Mouse (Mus musculus) macrophage (primary cell): ENCODE data around the gene Nefh. TPM values are rescaled to one million over a fixed set of nuclear protein-coding genes. Genes with fewer than 3 reads are reported as not detected.

Experiments used
- H3K27ac ChIP-seq: fragments of 350-480 bp; formaldehyde crosslinking; 2 replicates; pipeline ENCODE4 v1.9.0; 2021
- H3K36me3 ChIP-seq: fragments of 350-480 bp; formaldehyde crosslinking; 2 replicates; pipeline ENCODE4 v1.9.0; 2021; ENCODE audit errors: inconsistent target
- H3K4me3 ChIP-seq: fragments of 350-480 bp; formaldehyde crosslinking; 2 replicates; pipeline ENCODE4 v1.9.0; 2021; ENCODE audit errors: inconsistent target
- H3K79me2 ChIP-seq: fragments of 350-480 bp; formaldehyde crosslinking; 2 replicates; pipeline ENCODE4 v1.9.0; 2021; ENCODE audit errors: inconsistent target
- WGBS: methylation state at CpG from one replicate; pipeline ENCODE4 v1.1.7; 2026; ENCODE audit warnings: inconsistent platforms; ENCODE audit not compliant: missing documents; 5-methylcytosine and 5-hydroxymethylcytosine counted together
- polyA plus RNA-seq: library from polyadenylated mRNA; stranded (reverse); fragments of 250-400 nt; gene quantifications from 3 replicates; pipeline ENCODE4 v1.2.4, GENCODE M21; 2018; ENCODE audit warnings: inconsistent platforms
- total RNA-seq, 78 experiments: library from RNA; depleted of rRNA; stranded (reverse); fragments of 250-400 nt; gene quantifications; 1 replicate in 9 of 78; 2 replicates in 24 of 78; 3 replicates in 43 of 78; 4 replicates in 2 of 78; pipeline ENCODE4 v1.2.4; 2018; ENCODE audit warnings: inconsistent platforms in 56 of 78

Nefh gene
- not detected for total RNA-seq (2018; cell fraction: chromatin; rRNA removed)
- under 1 TPM in 4 of 26 experiments, not detected in 22; under 0.01 to 0.06 (median 0.05) TPM for total RNA-seq (2018; cell fraction: cytosol; rRNA removed)
- not detected for total RNA-seq (2018; cell fraction: nucleus; rRNA removed)
- polyA plus RNA-seq, result 0.11 to 0.14 TPM in 2 of 3 replicates, not detected in the other

- H3K27ac ChIP-seq, result no peak within 1 kb of the TSS
- no peaks in the 10 kb centered on the region for H3K79me2 ChIP-seq
- under 1% methylated on average over 41 of the region's 41 CpGs for WGBS
- no peak within 1 kb of the TSS for H3K4me3 ChIP-seq
- no peaks in the 10 kb centered on the region for H3K36me3 ChIP-seq
Measured at GRCm38 (mm10) chr11:4947813-4948174, at the start of gene Nefh. TSS of gene Nefh (minus strand) at chr11:4948064.

- Histone ChIP-seq H3K4me3 (no peak overlapping the region), H3K27ac (no peak overlapping the region), H3K79me2 (peaks cover 99% of the 10 kb centered on the region), H3K36me3 (peaks cover 23% of the 10 kb centered on the region; the same call in 1 of the 2 replicates)
- 91% methylated on average over 5 of the region's 5 CpGs for WGBS
Measured at GRCm38 (mm10) chr11:4996621-4997199, 48.8 kb upstream of the Nefh start.

GRCm38 (mm10) chr11:4995676-4996075 lies 47.8 kb upstream of the Nefh start:
- H3K27ac ChIP-seq, result no peak overlapping the region
- WGBS, result 90% methylated on average over 3 of the region's 3 CpGs
- peaks cover 15% of the 10 kb centered on the region; the same call in 1 of the 2 replicates for H3K36me3 ChIP-seq
- peaks cover 99% of the 10 kb centered on the region for H3K79me2 ChIP-seq
- no peak overlapping the region for H3K4me3 ChIP-seq

GRCm38 (mm10) chr11:4992471-4992870 lies 44.6 kb upstream of the Nefh start:
- peaks cover 23% of the 10 kb centered on the region; the same call in 1 of the 2 replicates for H3K36me3 ChIP-seq
- peaks cover 96% of the 10 kb centered on the region for H3K79me2 ChIP-seq
- no peak overlapping the region for H3K27ac ChIP-seq
- WGBS, result 100% methylated on average over 2 of the region's 2 CpGs
- no peak overlapping the region for H3K4me3 ChIP-seq

- 8% methylated on average over 3 of the region's 3 CpGs for WGBS
- H3K27ac ChIP-seq, result peak overlapping the region; percentile 62
- peaks cover 23% of the 10 kb centered on the region; the same call in 1 of the 2 replicates for H3K36me3 ChIP-seq
- no peak overlapping the region for H3K4me3 ChIP-seq
- peaks cover 71% of the 10 kb centered on the region for H3K79me2 ChIP-seq
Measured at GRCm38 (mm10) chr11:4989187-4989586, 41.3 kb upstream of the Nefh start.

GRCm38 (mm10) chr11:4987487-4987852 lies 39.6 kb upstream of the Nefh start:
- Histone ChIP-seq H3K4me3 (peak overlapping the region; percentile 68), H3K36me3 (peaks cover 19% of the 10 kb centered on the region; the same call in 1 of the 2 replicates), H3K79me2 (peaks cover 53% of the 10 kb centered on the region), H3K27ac (peak overlapping the region; percentile 62)
- 37% methylated on average over 11 of the region's 11 CpGs for WGBS

GRCm38 (mm10) chr11:4986695-4987486 lies 39.0 kb upstream of the Nefh start, which contains the start of gene Ap1b1:
TSS of gene Ap1b1 (plus strand) at chr11:4986824.
- Histone ChIP-seq H3K79me2 (peaks cover 48% of the 10 kb centered on the region), H3K27ac (peak within 1 kb of the TSS; percentile 62), H3K4me3 (peak within 1 kb of the TSS; percentile 68), H3K36me3 (peaks cover 13% of the 10 kb centered on the region; the same call in 1 of the 2 replicates)
- WGBS, result under 1% methylated on average over 60 of the region's 62 CpGs

- Histone ChIP-seq H3K79me2 (peaks cover 27% of the 10 kb centered on the region), H3K36me3 (peaks cover under 1% of the 10 kb centered on the region; the same call in 1 of the 2 replicates), H3K4me3 (no peak overlapping the region), H3K27ac (no peak overlapping the region)
- WGBS, result 93% methylated on average over 3 of the region's 3 CpGs
Measured at GRCm38 (mm10) chr11:4984799-4985198, 36.9 kb upstream of the Nefh start.

- H3K4me3 ChIP-seq, result no peak overlapping the region
- 6% methylated on average over 5 of the region's 5 CpGs for WGBS
- H3K79me2 ChIP-seq, result peaks cover 21% of the 10 kb centered on the region
- H3K27ac ChIP-seq, result no peak overlapping the region
- no peaks in the 10 kb centered on the region for H3K36me3 ChIP-seq
Measured at GRCm38 (mm10) chr11:4984249-4984648, 36.4 kb upstream of the Nefh start.

- no peaks in the 10 kb centered on the region for H3K36me3 ChIP-seq
- H3K4me3 ChIP-seq, result no peak overlapping the region
- WGBS, result 90% methylated on average over 2 of the region's 2 CpGs
- H3K27ac ChIP-seq, result no peak overlapping the region
- H3K79me2 ChIP-seq, result peaks cover 18% of the 10 kb centered on the region
Measured at GRCm38 (mm10) chr11:4983538-4983937, 35.7 kb upstream of the Nefh start.

- Histone ChIP-seq H3K27ac (no peak overlapping the region), H3K36me3 (no peaks in the 10 kb centered on the region), H3K4me3 (no peak overlapping the region), H3K79me2 (peaks cover 12% of the 10 kb centered on the region)
- 84% methylated on average over 3 of the region's 3 CpGs for WGBS
Measured at GRCm38 (mm10) chr11:4983010-4983409, 35.1 kb upstream of the Nefh start.

- 20% methylated on average over 12 of the region's 14 CpGs for WGBS
- no peak overlapping the region for H3K4me3 ChIP-seq
- no peaks in the 10 kb centered on the region for H3K36me3 ChIP-seq
- H3K79me2 ChIP-seq, result no peaks in the 10 kb centered on the region
- H3K27ac ChIP-seq, result no peak overlapping the region
Measured at GRCm38 (mm10) chr11:4975623-4976022, 27.8 kb upstream of the Nefh start.

- H3K79me2 ChIP-seq, result no peaks in the 10 kb centered on the region
- 32% methylated on average over 11 of the region's 11 CpGs for WGBS
- H3K27ac ChIP-seq, result peak overlapping the region; percentile 27
- no peak overlapping the region for H3K4me3 ChIP-seq
- no peaks in the 10 kb centered on the region for H3K36me3 ChIP-seq
Measured at GRCm38 (mm10) chr11:4974376-4975122, 26.7 kb upstream of the Nefh start.

GRCm38 (mm10) chr11:4973871-4974256 lies 26.0 kb upstream of the Nefh start:
- Histone ChIP-seq H3K27ac (peak overlapping the region; percentile 27; the same call in 1 of the 2 replicates), H3K36me3 (no peaks in the 10 kb centered on the region), H3K79me2 (no peaks in the 10 kb centered on the region), H3K4me3 (no peak overlapping the region)
- WGBS, result 45% methylated on average over 2 of the region's 2 CpGs
